Comparison of ENCODE assay signal across 17 mouse cellular contexts in genomic region chr19:16378565-16378964, GRCm38 (mm10).
"Had no signal": no experiment of that assay in that cellular context is flagged by ENCODE, and none has a peak within 500 bp of the region (broad histone marks: within the 10 kb centered on the region; RNA-seq: fewer than 3 reads in every experiment).

No protein-coding gene starts in this region.

- H3K9ac ChIP-seq: neural tube, embryonic 12.5 days; neural tube, embryonic 13.5 days; neural tube, embryonic 15.5 days; stomach, embryonic 15.5 days had no signal

- H3K9me3 ChIP-seq: neural tube, embryonic 12.5 days; neural tube, embryonic 13.5 days; neural tube, embryonic 15.5 days; stomach, embryonic 15.5 days had no signal

- DNase-seq: retina, postnatal 1 day; right cerebral cortex, adult 18-20 months; right cerebral cortex, postnatal 14 days; right cerebral cortex, postnatal 25 days; right cerebral cortex, postnatal 4 days; spleen, adult 18-20 months; thymus, adult 18-20 months; thymus, adult 2 months; thymus, postnatal 14 days; thymus, postnatal 25 days; thymus, postnatal 36 days; thymus, postnatal 4 days had no signal

- H3K27ac ChIP-seq: neural tube, embryonic 12.5 days; neural tube, embryonic 13.5 days; neural tube, embryonic 15.5 days; stomach, embryonic 15.5 days; stomach, postnatal 0 days had no signal

- H3K4me3 ChIP-seq: neural tube, embryonic 12.5 days; neural tube, embryonic 13.5 days; neural tube, embryonic 15.5 days; stomach, embryonic 15.5 days had no signal

- H3K4me1 ChIP-seq: stomach, embryonic 15.5 days had no signal

- H3K4me2 ChIP-seq: neural tube, embryonic 12.5 days; neural tube, embryonic 13.5 days; neural tube, embryonic 15.5 days; stomach, embryonic 15.5 days had no signal

- H3K27me3 ChIP-seq: neural tube, embryonic 12.5 days; neural tube, embryonic 13.5 days; neural tube, embryonic 15.5 days; stomach, embryonic 15.5 days had no signal
